Mouse (Mus musculus): Measurements from ENCODE around the gene Ifi35. TPM values are rescaled to one million over a fixed set of nuclear protein-coding genes. Genes with fewer than 3 reads are reported as not detected.

Gene Ifi35
- polyA plus RNA-seq, 1 experiment from 2014 or later, result 4.0 TPM

Small RNAs within 50 kb of the gene (microRNA-seq; reads per million reads assigned to microRNA genes)
- not detected for gene Mir6929

Other genes with a start within 250 kb of the Ifi35 start
- gene Ezh1, start 221.9 kb upstream of the Ifi35 start, polyA plus RNA-seq (2015; fragmentation: Nextera tagmentation; extraction: Ambion mirVana), result 20.4 and 20.7 TPM in 2 replicates
- gene Ramp2, start 202.4 kb upstream of the Ifi35 start, polyA plus RNA-seq (2015; fragmentation: Nextera tagmentation; extraction: Ambion mirVana), result 84.8 and 94.9 TPM in 2 replicates
- gene Vps25, start 194.7 kb upstream of the Ifi35 start, polyA plus RNA-seq (2015; fragmentation: Nextera tagmentation; extraction: Ambion mirVana), result 110 and 115 TPM in 2 replicates
- 7.0 and 7.7 TPM in 2 replicates for gene Wnk4, start 187.8 kb upstream of the Ifi35 start, polyA plus RNA-seq (2015; fragmentation: Nextera tagmentation; extraction: Ambion mirVana)
- 1.3 TPM in 2 replicates for gene Cntd1, start 169.4 kb upstream of the Ifi35 start, polyA plus RNA-seq (2015; fragmentation: Nextera tagmentation; extraction: Ambion mirVana)
- 216 and 226 TPM in 2 replicates for gene Coa3, start 169.3 kb upstream of the Ifi35 start, polyA plus RNA-seq (2015; fragmentation: Nextera tagmentation; extraction: Ambion mirVana)
- gene Becn1, start 146.1 kb upstream of the Ifi35 start, polyA plus RNA-seq (2015; fragmentation: Nextera tagmentation; extraction: Ambion mirVana), result 166 and 188 TPM in 2 replicates
- gene Psme3, start 132.2 kb upstream of the Ifi35 start, polyA plus RNA-seq (2015; fragmentation: Nextera tagmentation; extraction: Ambion mirVana), result 118 and 122 TPM in 2 replicates
- 1.9 and 2.4 TPM in 2 replicates for gene Aoc2, start 123.3 kb upstream of the Ifi35 start, polyA plus RNA-seq (2015; fragmentation: Nextera tagmentation; extraction: Ambion mirVana)
- not detected in 2 replicates for gene Aoc3, start 117.8 kb upstream of the Ifi35 start, polyA plus RNA-seq (2015; fragmentation: Nextera tagmentation; extraction: Ambion mirVana)
- not detected in 2 replicates for gene G6pc, start 80.8 kb upstream of the Ifi35 start, polyA plus RNA-seq (2015; fragmentation: Nextera tagmentation; extraction: Ambion mirVana)
- 91.5 and 96.2 TPM in 2 replicates for gene Aarsd1, start 30.8 kb upstream of the Ifi35 start, polyA plus RNA-seq (2015; fragmentation: Nextera tagmentation; extraction: Ambion mirVana)
- gene Gm27029, start 23.6 kb upstream of the Ifi35 start, polyA plus RNA-seq (2015; fragmentation: Nextera tagmentation; extraction: Ambion mirVana), result 4.8 and 8.0 TPM in 2 replicates
- 28.6 and 29.8 TPM in 2 replicates for gene Rundc1, start 23.3 kb upstream of the Ifi35 start, polyA plus RNA-seq (2015; fragmentation: Nextera tagmentation; extraction: Ambion mirVana)
- gene Ptges3l, start 23.1 kb upstream of the Ifi35 start, polyA plus RNA-seq (2015; fragmentation: Nextera tagmentation; extraction: Ambion mirVana), result 2.3 and 2.8 TPM in 2 replicates
- gene Rpl27, start 6.1 kb upstream of the Ifi35 start, polyA plus RNA-seq (2015; fragmentation: Nextera tagmentation; extraction: Ambion mirVana), result 301 and 310 TPM in 2 replicates
- gene Rnd2, start 16.6 kb downstream of the Ifi35 start, polyA plus RNA-seq (2015; fragmentation: Nextera tagmentation; extraction: Ambion mirVana), result 108 and 111 TPM in 2 replicates
- gene Vat1, start 17.8 kb downstream of the Ifi35 start, polyA plus RNA-seq (2015; fragmentation: Nextera tagmentation; extraction: Ambion mirVana), result 92.1 and 96.6 TPM in 2 replicates
- 2.9 TPM in 2 replicates for gene Brca1, start 103.5 kb downstream of the Ifi35 start, polyA plus RNA-seq (2015; fragmentation: Nextera tagmentation; extraction: Ambion mirVana)
- gene Nbr1, start 103.7 kb downstream of the Ifi35 start, polyA plus RNA-seq (2015; fragmentation: Nextera tagmentation; extraction: Ambion mirVana), result 98.7 and 104 TPM in 2 replicates
- gene Tmem106a, start 133.8 kb downstream of the Ifi35 start, polyA plus RNA-seq (2015; fragmentation: Nextera tagmentation; extraction: Ambion mirVana), result 3.4 and 4.1 TPM in 2 replicates
- not detected in 2 replicates for gene Gm11634, start 150.8 kb downstream of the Ifi35 start, polyA plus RNA-seq (2015; fragmentation: Nextera tagmentation; extraction: Ambion mirVana)
- 15.5 and 18.9 TPM in 2 replicates for gene Rdm1, start 178.8 kb downstream of the Ifi35 start, polyA plus RNA-seq (2015; fragmentation: Nextera tagmentation; extraction: Ambion mirVana)
- gene Arl4d, start 217.1 kb downstream of the Ifi35 start, polyA plus RNA-seq (2015; fragmentation: Nextera tagmentation; extraction: Ambion mirVana), result 8.0 and 10.7 TPM in 2 replicates